Mouse (Mus musculus): ENCODE results near the gene Vps18. TPM values are rescaled to one million over a fixed set of nuclear protein-coding genes. Genes with fewer than 3 reads are reported as not detected.

Vps18 gene
- polyA plus RNA-seq, 1 experiment: 18.2 TPM

DNA sequence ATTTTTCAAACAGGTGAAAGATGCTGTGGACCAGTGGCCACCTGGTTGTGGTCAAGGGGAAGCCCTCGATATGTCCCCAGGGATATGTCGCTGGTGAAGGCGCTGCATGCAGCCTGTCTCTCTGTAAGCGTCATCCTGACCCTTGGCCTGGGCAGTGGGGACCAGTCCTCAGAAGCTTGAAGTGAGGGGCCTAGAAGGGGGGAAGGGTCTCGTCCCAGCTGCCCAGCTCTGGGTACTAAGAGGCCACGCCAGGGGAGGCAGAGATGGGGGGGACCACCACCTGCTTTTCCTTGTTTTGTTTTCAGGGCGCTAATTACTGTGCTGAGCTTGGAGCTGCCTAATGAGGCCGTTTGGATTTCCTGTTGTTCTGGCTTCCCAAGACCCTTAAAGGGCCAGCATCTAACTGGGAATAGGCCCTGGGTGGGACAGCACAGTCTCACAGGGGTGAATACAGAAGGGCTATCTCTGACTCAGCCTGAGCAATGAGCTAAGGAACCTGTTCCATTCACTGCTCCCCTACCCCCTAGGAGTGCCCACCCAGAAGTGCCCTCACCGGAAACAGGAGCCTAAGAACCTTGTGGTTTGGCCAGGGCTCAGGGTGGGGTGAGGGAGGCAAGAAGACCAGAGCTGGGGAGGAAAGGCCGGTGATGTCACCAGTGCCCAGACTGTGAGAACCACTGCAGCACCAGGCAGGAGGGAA lies 25.4 kb downstream of the Vps18 start:
- no peak for TF ChIP-seq E2F4 (IDR thresholded peaks at IDR 0.05; ENCODE audit: insufficient read depth)
- no peak for TF ChIP-seq REST (IDR thresholded peaks at IDR 0.05; ENCODE audit: insufficient read depth, insufficient read length)
- TF ChIP-seq MYOD1 (IDR thresholded peaks at IDR 0.05; ENCODE audit: control insufficient read depth in 1 of 3, insufficient read length in 2 of 3, low read depth in 2 of 3): no peak
- no peak for TF ChIP-seq POLR2A (IDR thresholded peaks at IDR 0.05; ENCODE audit: insufficient read length, low read depth)
- no peak for TF ChIP-seq TCF3 (IDR thresholded peaks at IDR 0.05; ENCODE audit: insufficient read length, low read depth)
- TF ChIP-seq TCF12 (IDR thresholded peaks at IDR 0.05; ENCODE audit: insufficient read depth, poor library complexity, severe bottlenecking): no peak
- no peak for TF ChIP-seq MAX (IDR thresholded peaks at IDR 0.05; ENCODE audit: low read depth)
- Histone ChIP-seq H3K27me3 (ENCODE audit: control insufficient read depth, insufficient read depth, insufficient read length) (no peaks in the 10 kb centered on the region), H3K36me3 (ENCODE audit: control insufficient read depth, insufficient read depth) (no peaks in the 10 kb centered on the region), H3K79me2 (ENCODE audit: control insufficient read depth, insufficient read depth) (no peaks in the 10 kb centered on the region), H3ac (ENCODE audit: control insufficient read depth, insufficient read length) (no peak overlapping the region), H3K4me2 (ENCODE audit: low read depth) (peak overlapping the region; percentile 38), H3K4me3 (no peak overlapping the region)

DNA sequence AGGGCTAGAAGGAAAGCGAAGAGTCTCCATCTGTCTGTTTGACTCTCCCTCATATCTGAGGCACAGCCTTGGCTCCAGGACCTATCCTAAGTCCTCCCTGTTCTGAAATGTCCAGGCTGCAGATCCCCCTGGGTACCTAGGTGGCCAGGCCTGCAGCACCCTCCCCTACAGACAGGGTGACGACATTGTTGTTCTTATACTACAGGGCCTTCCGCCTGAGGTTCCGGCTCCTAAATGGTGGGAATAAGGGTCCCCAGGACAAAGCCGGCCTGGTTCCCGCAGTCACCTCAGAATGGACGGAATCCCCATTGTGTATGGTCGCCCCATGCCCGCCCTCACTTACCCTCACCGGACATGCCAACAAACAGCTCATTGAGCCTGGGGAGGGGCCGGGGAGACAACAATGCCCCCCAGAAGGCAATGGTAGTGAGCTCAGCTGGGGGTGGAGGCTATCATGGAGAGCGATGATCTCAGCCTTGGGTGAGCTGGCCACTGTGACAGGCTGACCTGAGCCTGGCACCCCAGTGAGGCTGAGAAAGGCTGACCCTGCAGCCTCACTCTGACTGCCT lies 26.3 kb downstream of the Vps18 start:
- no peaks in the 10 kb centered on the region for H3K27me3 ChIP-seq (ENCODE audit: control insufficient read depth, insufficient read depth, insufficient read length)
- no peak overlapping the region for H3ac ChIP-seq (ENCODE audit: control insufficient read depth, insufficient read length)
- TF ChIP-seq TCF3 (IDR thresholded peaks at IDR 0.05; ENCODE audit: insufficient read length, low read depth): no peak
- no peaks in the 10 kb centered on the region for H3K79me2 ChIP-seq (ENCODE audit: control insufficient read depth, insufficient read depth)
- no peak overlapping the region for H3K4me3 ChIP-seq
- H3K4me2 ChIP-seq (ENCODE audit: low read depth): peak overlapping the region; percentile 38
- no peaks in the 10 kb centered on the region for H3K36me3 ChIP-seq (ENCODE audit: control insufficient read depth, insufficient read depth)

DNA sequence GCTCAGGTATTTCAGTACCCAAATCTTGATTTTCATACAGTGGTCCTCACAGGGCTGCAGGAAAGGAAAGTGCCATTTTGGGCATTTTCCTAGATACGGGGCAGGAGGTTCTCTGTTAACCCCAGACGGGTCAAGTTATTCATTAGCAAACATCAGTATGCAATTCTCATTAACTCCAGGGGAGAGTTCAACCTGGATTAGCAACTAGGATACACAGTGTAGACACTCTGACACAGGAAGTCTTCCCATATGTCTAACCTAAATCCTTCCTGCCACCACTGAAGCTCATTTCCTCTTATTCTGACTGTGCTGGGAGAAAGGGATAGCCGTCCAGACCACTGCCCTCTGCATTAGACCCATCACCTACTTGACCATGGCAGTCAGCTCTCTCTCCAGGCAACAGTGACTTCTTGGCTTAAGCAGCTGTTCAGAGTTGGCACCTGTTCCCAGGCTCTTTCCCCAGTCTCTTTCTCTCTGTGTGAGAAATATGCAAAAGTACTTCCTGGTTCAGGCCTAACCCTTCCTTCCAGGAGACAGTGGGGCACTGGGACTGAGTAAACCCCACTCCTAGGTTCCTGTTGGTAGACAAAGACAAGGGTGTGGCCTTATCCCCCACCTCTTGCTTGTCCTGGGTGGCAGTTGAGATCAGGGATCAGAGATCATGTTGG lies 29.6 kb downstream of the Vps18 start:
- no peaks in the 10 kb centered on the region for H3K27me3 ChIP-seq (ENCODE audit: control insufficient read depth, insufficient read depth, insufficient read length)
- no peak overlapping the region for H3K4me3 ChIP-seq
- TF ChIP-seq USF1 (IDR thresholded peaks at IDR 0.05; ENCODE audit: low read depth): no peak
- TF ChIP-seq SRF (IDR thresholded peaks at IDR 0.05; ENCODE audit: control insufficient read depth, insufficient read length, low read depth): no peak
- TF ChIP-seq POLR2AphosphoS2 (IDR thresholded peaks at IDR 0.05; ENCODE audit: insufficient read length, low read depth): no peak
- TF ChIP-seq MYOG (IDR thresholded peaks at IDR 0.05; ENCODE audit: control insufficient read depth in 1 of 3, insufficient read depth in 1 of 3, insufficient read length in 2 of 3, low read depth in 2 of 3): peak in 2 of 3 experiments; percentile 17 to 77
- no peak for TF ChIP-seq TCF3 (IDR thresholded peaks at IDR 0.05; ENCODE audit: insufficient read length, low read depth)
- TF ChIP-seq MYOD1 (IDR thresholded peaks at IDR 0.05; ENCODE audit: control insufficient read depth in 1 of 3, insufficient read length in 2 of 3, low read depth in 2 of 3): peak in 2 of 3 experiments; percentile 27 to 54
- no peak for TF ChIP-seq MAX (IDR thresholded peaks at IDR 0.05; ENCODE audit: low read depth)
- H3K36me3 ChIP-seq (ENCODE audit: control insufficient read depth, insufficient read depth): no peaks in the 10 kb centered on the region
- H3K4me2 ChIP-seq (ENCODE audit: low read depth): no peak overlapping the region
- no peak overlapping the region for H3ac ChIP-seq (ENCODE audit: control insufficient read depth, insufficient read length)
- no peaks in the 10 kb centered on the region for H3K79me2 ChIP-seq (ENCODE audit: control insufficient read depth, insufficient read depth)

DNA sequence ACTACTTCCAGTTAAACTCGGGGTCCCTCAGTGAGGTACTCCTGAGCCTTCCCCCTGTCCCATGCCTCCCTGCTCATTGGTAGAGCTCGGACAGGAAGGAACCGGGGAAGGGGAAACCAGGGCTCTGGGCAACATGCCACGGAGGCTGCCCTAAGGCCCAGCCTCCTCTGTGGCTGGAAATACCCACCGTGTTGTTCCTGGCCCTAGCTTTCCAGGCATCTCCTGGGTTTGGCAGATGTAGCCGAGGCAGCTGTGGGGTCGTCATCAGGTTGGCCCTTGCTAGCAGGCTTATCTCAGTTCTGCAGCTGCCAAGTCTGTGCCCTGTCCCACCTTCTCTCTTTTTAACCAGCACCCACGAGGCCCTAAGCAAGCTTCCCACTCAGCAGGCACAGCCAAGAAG lies 32.0 kb downstream of the Vps18 start:
- Histone ChIP-seq H3K79me2 (ENCODE audit: control insufficient read depth, insufficient read depth) (no peaks in the 10 kb centered on the region), H3K4me2 (ENCODE audit: low read depth) (no peak overlapping the region), H3K27me3 (ENCODE audit: control insufficient read depth, insufficient read depth, insufficient read length) (peaks cover 16% of the 10 kb centered on the region), H3ac (ENCODE audit: control insufficient read depth, insufficient read length) (no peak overlapping the region), H3K4me3 (no peak overlapping the region), H3K36me3 (ENCODE audit: control insufficient read depth, insufficient read depth) (no peaks in the 10 kb centered on the region)
- TF ChIP-seq MYOD1 (IDR thresholded peaks at IDR 0.05; ENCODE audit: control insufficient read depth in 1 of 3, insufficient read length in 2 of 3, low read depth in 2 of 3): peak in 1 of 3 experiments; percentile 23
- TF ChIP-seq POLR2AphosphoS2 (IDR thresholded peaks at IDR 0.05; ENCODE audit: insufficient read length, low read depth): no peak
- TF ChIP-seq REST (IDR thresholded peaks at IDR 0.05; ENCODE audit: insufficient read depth, insufficient read length): no peak
- no peak for TF ChIP-seq E2F4 (IDR thresholded peaks at IDR 0.05; ENCODE audit: insufficient read depth)
- no peak for TF ChIP-seq CEBPB (IDR thresholded peaks at IDR 0.05; ENCODE audit: insufficient read depth, poor library complexity, severe bottlenecking)
- peak in 1 of 3 experiments; percentile 41 for TF ChIP-seq MYOG (IDR thresholded peaks at IDR 0.05; ENCODE audit: control insufficient read depth in 1 of 3, insufficient read depth in 1 of 3, insufficient read length in 2 of 3, low read depth in 2 of 3)
- TF ChIP-seq POLR2A (IDR thresholded peaks at IDR 0.05; ENCODE audit: insufficient read length, low read depth): no peak
- no peak for TF ChIP-seq MAX (IDR thresholded peaks at IDR 0.05; ENCODE audit: low read depth)
- TF ChIP-seq SRF (IDR thresholded peaks at IDR 0.05; ENCODE audit: control insufficient read depth, insufficient read length, low read depth): no peak
- TF ChIP-seq TCF12 (IDR thresholded peaks at IDR 0.05; ENCODE audit: insufficient read depth, poor library complexity, severe bottlenecking): no peak
- TF ChIP-seq TCF3 (IDR thresholded peaks at IDR 0.05; ENCODE audit: insufficient read length, low read depth): no peak
- TF ChIP-seq USF1 (IDR thresholded peaks at IDR 0.05; ENCODE audit: low read depth): no peak
